Mouse (Mus musculus) colon, adult 2 months (tissue): ENCODE measurements around the gene Eif4enif1. TPM values are rescaled to one million over a fixed set of nuclear protein-coding genes. Genes with fewer than 3 reads are reported as not detected.

ENCODE experiments used
- polyA plus RNA-seq: library from polyadenylated mRNA; depleted of rRNA; stranded (reverse); fragments of >200 nt; gene quantifications from 2 replicates; pipeline ENCODE4 v1.2.3, GENCODE M21; 2012; rRNA removed

Gene Eif4enif1
- 26.9 and 38.4 TPM in 2 replicates for polyA plus RNA-seq

DNA sequence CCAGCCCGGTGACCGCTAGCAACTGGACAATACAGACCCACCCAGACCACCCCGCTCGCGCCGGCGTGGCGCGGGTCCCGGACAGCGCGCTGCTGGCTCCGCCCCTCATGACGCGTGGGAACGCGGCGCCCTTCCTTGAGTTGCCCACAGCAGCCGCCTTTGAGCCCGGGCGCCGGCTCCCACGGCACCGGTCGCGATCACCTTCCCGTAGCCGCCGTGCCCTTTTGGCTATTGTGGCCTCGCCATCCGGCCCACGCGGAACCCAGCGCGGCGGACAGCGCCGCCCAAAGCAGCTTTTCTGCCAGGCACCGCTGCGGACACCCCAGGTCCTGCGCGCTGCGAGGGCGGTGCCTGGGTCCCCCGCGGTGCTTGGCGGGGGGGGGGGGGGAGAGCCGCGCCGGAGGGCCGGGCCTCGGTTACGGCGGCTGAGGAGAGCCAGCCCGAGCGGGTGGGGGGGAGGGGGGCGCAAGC lies at the start of gene Eif4enif1:
Gene Eif4enif1, plus strand, starts transcription at position 162 of the 471 bp plus-strand sequence.

DNA sequence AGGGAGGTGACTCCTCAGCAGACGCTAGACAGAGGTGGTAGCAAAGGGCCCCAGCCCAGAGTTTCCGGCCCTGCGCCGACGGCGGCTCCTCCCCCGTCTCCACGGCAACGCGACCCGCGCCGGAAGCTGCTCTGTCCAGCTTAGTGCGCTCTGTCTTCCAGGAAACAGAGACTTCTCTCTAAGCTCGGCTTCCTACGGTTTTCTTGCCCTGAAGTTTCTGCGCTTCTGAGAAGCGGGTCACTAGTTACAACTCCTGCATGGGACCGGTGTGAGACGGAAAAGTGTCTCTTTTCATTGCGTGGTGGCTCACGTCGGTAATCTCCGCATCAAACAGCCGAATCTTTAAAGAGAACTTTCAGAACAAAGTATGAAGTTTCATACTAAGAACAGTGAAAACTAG lies 8.8 kb upstream of the Eif4enif1 start, which contains the start of gene Sfi1:
Gene Sfi1, minus strand, starts transcription at position 101 of the 400 bp plus-strand sequence.

DNA sequence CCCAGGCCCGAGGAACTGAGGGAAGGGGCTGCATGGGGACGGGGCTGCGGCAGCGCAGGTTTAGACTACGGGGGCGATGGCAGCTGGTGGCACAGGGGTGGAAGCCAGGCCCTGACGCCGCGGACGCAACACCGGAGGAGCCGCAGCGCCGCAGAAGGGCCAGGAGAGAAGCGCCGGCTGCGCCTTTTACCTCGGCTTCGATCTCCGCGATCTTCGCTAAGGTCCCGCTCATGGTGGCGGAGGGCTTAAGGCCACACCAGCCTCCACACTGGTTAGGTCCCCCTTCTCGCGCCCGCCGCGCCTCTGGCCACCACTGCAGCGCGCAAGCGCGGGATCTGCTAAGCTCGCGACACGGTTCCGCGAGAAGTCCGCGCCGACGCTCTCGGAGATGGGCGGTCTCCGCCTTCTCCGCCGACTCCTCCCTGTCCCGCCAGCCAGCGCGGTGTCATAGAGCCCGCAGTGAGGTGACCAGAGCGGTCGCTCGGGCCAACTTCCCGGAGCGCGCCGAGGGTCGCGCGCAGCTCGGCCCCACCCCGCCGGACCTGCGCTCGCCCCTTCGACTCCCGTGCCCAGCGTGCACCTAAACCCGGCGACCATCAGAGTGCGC lies 64.0 kb downstream of the Eif4enif1 start, which contains the start of gene Drg1:
Gene Drg1, minus strand, starts transcription at position 337 of the 607 bp plus-strand sequence.

GRCm38 (mm10) chr11:3288521-3289301 lies 86.5 kb downstream of the Eif4enif1 start, which contains the start of gene Patz1:
Gene Patz1, plus strand, starts transcription at chr11:3288874.

Other genes starting within 250 kb of the Eif4enif1 start
- 20.4 and 20.6 TPM in 2 replicates for gene Sfi1, start 8.9 kb upstream of the Eif4enif1 start, polyA plus RNA-seq
- gene Drg1, start 64.0 kb downstream of the Eif4enif1 start, polyA plus RNA-seq = 11.5 and 12.4 TPM in 2 replicates
- 16.0 and 18.8 TPM in 2 replicates for gene Patz1, start 86.5 kb downstream of the Eif4enif1 start, polyA plus RNA-seq
- 11.4 and 15.7 TPM in 2 replicates for gene Pik3ip1, start 128.0 kb downstream of the Eif4enif1 start, polyA plus RNA-seq
- 185 and 197 TPM in 2 replicates for gene Limk2, start 206.8 kb downstream of the Eif4enif1 start, polyA plus RNA-seq
- gene Rnf185, start 250.0 kb downstream of the Eif4enif1 start, polyA plus RNA-seq = 21.5 and 28.0 TPM in 2 replicates